In the genomic region with DNA sequence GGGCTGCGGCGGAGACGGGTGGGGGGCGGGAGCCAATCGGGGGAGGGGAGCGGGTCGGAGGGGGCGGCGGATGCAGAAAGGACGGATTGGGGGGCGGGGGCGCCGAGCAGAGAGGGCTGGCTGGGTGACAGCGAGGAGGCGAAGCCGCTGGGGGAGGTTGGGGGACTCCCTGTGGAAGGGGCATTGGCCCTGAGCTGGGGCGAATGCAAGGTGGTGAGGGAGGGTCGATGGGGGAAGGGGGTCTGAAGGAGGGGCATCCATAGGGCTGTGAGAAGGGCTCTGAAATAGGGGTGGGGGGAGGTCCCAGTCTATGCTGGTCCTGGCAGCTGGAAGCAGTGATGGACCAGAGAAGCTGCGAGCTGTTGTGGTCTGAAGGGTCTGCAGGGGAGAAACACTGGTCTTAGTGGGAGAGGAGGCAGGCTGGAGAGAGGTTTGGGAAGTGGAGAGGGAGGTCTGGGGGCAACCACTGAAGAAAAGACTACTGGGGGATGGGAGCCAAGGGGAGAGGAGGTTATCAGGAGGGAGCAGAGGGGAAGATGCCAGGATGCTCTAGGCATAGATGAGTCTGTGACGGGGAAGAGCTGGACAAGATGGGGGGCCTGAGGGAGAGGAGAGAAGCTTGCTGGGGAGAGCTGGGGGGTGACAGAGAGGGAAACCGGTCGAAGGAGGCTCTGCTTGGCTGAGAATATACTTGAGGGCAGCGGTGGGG, we compare ENCODE assay signal across 8 mouse cellular contexts. TPM values are rescaled to one million over a fixed set of nuclear protein-coding genes. Genes with fewer than 3 reads are reported as not detected.
DNase-seq lines count a peak whose midpoint lies in the region; ATAC-seq lines count a peak whose summit lies in the region.

No protein-coding gene starts in this region.

- peak overlapping the region; percentile 88 for H3K27ac ChIP-seq in forebrain, embryonic 10.5 days
- peak overlapping the region; percentile 94 for H3K27ac ChIP-seq in hindbrain, embryonic 12.5 days
- H3K27ac ChIP-seq in midbrain, embryonic 15.5 days, result peak overlapping the region; percentile 97

- H3K27me3 ChIP-seq in forebrain, embryonic 10.5 days (ENCODE audit: poor library complexity, severe bottlenecking), result peaks cover 77% of the 10 kb centered on the region
- peaks cover 41% of the 10 kb centered on the region for H3K27me3 ChIP-seq in hindbrain, embryonic 12.5 days
- H3K27me3 ChIP-seq in midbrain, embryonic 15.5 days (replicated peaks), result no peaks in the 10 kb centered on the region

- peak overlapping the region; percentile 90 for H3K4me2 ChIP-seq in hindbrain, embryonic 12.5 days (replicated peaks)
- peak overlapping the region; percentile 88 for H3K4me2 ChIP-seq in midbrain, embryonic 15.5 days

- peak overlapping the region; percentile 89 for H3K9ac ChIP-seq in hindbrain, embryonic 12.5 days
- H3K9ac ChIP-seq in midbrain, embryonic 15.5 days, result peak overlapping the region; percentile 88

- DNase-seq in left cerebral cortex, postnatal 4 days, result peak; percentile 66
- DNase-seq in left cerebral cortex, postnatal 14 days (ENCODE audit: low spot score in 2 of 2), result no peak
- no peak for DNase-seq in forebrain, embryonic 10.5 days (ENCODE audit: extremely low spot score, low spot score)
- DNase-seq in testis, postnatal 14 days (ENCODE audit: low spot score), result no peak
- no peak for DNase-seq in right cerebral cortex, adult 18-20 months
- no peak for DNase-seq in kidney, postnatal 10 days

- no peaks in the 10 kb centered on the region for H3K9me3 ChIP-seq in forebrain, embryonic 10.5 days
- H3K9me3 ChIP-seq in hindbrain, embryonic 12.5 days (replicated peaks), result no peaks in the 10 kb centered on the region
- no peaks in the 10 kb centered on the region for H3K9me3 ChIP-seq in midbrain, embryonic 15.5 days

- ATAC-seq in hindbrain, embryonic 12.5 days (ENCODE audit: low FRiP score), result peak; percentile 22; the same call in 1 of the 2 replicates
- ATAC-seq in midbrain, embryonic 15.5 days (replicated peaks), result peak; percentile 37

- H3K4me1 ChIP-seq in forebrain, embryonic 10.5 days, result peaks cover 67% of the 10 kb centered on the region
- peaks cover 78% of the 10 kb centered on the region for H3K4me1 ChIP-seq in hindbrain, embryonic 12.5 days
- peaks cover 81% of the 10 kb centered on the region for H3K4me1 ChIP-seq in midbrain, embryonic 15.5 days

- H3K4me3 ChIP-seq in forebrain, embryonic 10.5 days, result peak overlapping the region; percentile 68
- peak overlapping the region; percentile 69 for H3K4me3 ChIP-seq in hindbrain, embryonic 12.5 days
- peak overlapping the region; percentile 75 for H3K4me3 ChIP-seq in midbrain, embryonic 15.5 days

- 5% methylated on average over 22 of the region's 23 CpGs for WGBS in forebrain, embryonic 10.5 days
- WGBS in hindbrain, embryonic 12.5 days, result 6% methylated on average over 20 of the region's 23 CpGs
- WGBS in midbrain, embryonic 15.5 days, result 4% methylated on average over 22 of the region's 23 CpGs

- no peaks in the 10 kb centered on the region for H3K36me3 ChIP-seq in forebrain, embryonic 10.5 days (replicated peaks)
- H3K36me3 ChIP-seq in hindbrain, embryonic 12.5 days, result no peaks in the 10 kb centered on the region
- H3K36me3 ChIP-seq in midbrain, embryonic 15.5 days (replicated peaks), result no peaks in the 10 kb centered on the region

- intact Hi-C loops in left cerebral cortex, postnatal 4 days (cut with DNase I), result no loop called here
- intact Hi-C loops in left cerebral cortex, postnatal 14 days (cut with DNase I), result loop anchor here (5.0 kb wide), 1 partner anchor 33 kb away; no protein-coding TSS in a partner anchor

RNA-seq across cellular contexts. Expression of gene Nrxn2, which starts 0.6 kb away (rescaled TPM):
- 100 to 1,000 TPM; 695 to 758 TPM for total RNA-seq in left cerebral cortex, postnatal 4 days (2021)
- total RNA-seq in left cerebral cortex, postnatal 14 days (2021), result 100 to 1,000 TPM; 700 to 756 TPM
- polyA plus RNA-seq in forebrain, embryonic 10.5 days (2016; fragmentation: Nextera tagmentation; extraction: Ambion mirVana), result 2.8 and 3.1 TPM in 2 replicates
- 21.3 and 23.0 TPM in 2 replicates for polyA plus RNA-seq in hindbrain, embryonic 12.5 days (2016; fragmentation: Nextera tagmentation; extraction: Ambion mirVana)
- 44.6 and 44.9 TPM in 2 replicates for polyA plus RNA-seq in midbrain, embryonic 15.5 days (2015; fragmentation: Nextera tagmentation; extraction: Ambion mirVana)

RNA-seq across cellular contexts. Expression of gene Rasgrp2, which starts 20.0 kb away (rescaled TPM):
- total RNA-seq in left cerebral cortex, postnatal 4 days (2021), result 100 to 1,000 TPM; 225 to 228 TPM
- 10 to 100 TPM; 83.3 to 87.2 TPM for total RNA-seq in left cerebral cortex, postnatal 14 days (2021)
- 15.6 and 17.0 TPM in 2 replicates for polyA plus RNA-seq in forebrain, embryonic 10.5 days (2016; fragmentation: Nextera tagmentation; extraction: Ambion mirVana)
- polyA plus RNA-seq in hindbrain, embryonic 12.5 days (2016; fragmentation: Nextera tagmentation; extraction: Ambion mirVana), result 20.0 and 23.0 TPM in 2 replicates
- polyA plus RNA-seq in midbrain, embryonic 15.5 days (2015; fragmentation: Nextera tagmentation; extraction: Ambion mirVana), result 73.1 and 93.6 TPM in 2 replicates

RNA-seq across cellular contexts. Expression of gene Pygm, which starts 34.9 kb away (rescaled TPM):
- 1 to 10 TPM; 6.2 to 8.2 TPM for total RNA-seq in left cerebral cortex, postnatal 4 days (2021)
- 10 to 100 TPM; 20.6 to 31.9 TPM for total RNA-seq in left cerebral cortex, postnatal 14 days (2021)
- polyA plus RNA-seq in forebrain, embryonic 10.5 days (2016; fragmentation: Nextera tagmentation; extraction: Ambion mirVana), result 0.83 and 2.0 TPM in 2 replicates
- polyA plus RNA-seq in hindbrain, embryonic 12.5 days (2016; fragmentation: Nextera tagmentation; extraction: Ambion mirVana), result 1.8 and 3.9 TPM in 2 replicates
- polyA plus RNA-seq in midbrain, embryonic 15.5 days (2015; fragmentation: Nextera tagmentation; extraction: Ambion mirVana), result 5.9 and 9.5 TPM in 2 replicates

RNA-seq across cellular contexts. Expression of gene Sf1, which starts 55.6 kb away (rescaled TPM):
- 100 to 1,000 TPM; 231 to 244 TPM for total RNA-seq in left cerebral cortex, postnatal 4 days (2021)
- total RNA-seq in left cerebral cortex, postnatal 14 days (2021), result 100 to 1,000 TPM; 185 to 186 TPM
- polyA plus RNA-seq in forebrain, embryonic 10.5 days (2016; fragmentation: Nextera tagmentation; extraction: Ambion mirVana), result 201 TPM in 2 replicates
- 168 and 176 TPM in 2 replicates for polyA plus RNA-seq in hindbrain, embryonic 12.5 days (2016; fragmentation: Nextera tagmentation; extraction: Ambion mirVana)
- polyA plus RNA-seq in midbrain, embryonic 15.5 days (2015; fragmentation: Nextera tagmentation; extraction: Ambion mirVana), result 112 and 119 TPM in 2 replicates
